Mouse (Mus musculus) neutrophil, adult 5-6 weeks (primary cell): ENCODE measurements around the gene Cand1. TPM values are rescaled to one million over a fixed set of nuclear protein-coding genes. Genes with fewer than 3 reads are reported as not detected.

Experiments
- ATAC-seq: fragments of 151-379, 151-347 bp; 2 replicates; pipeline ENCODE4 v1.8.0; 2017; ENCODE audit warnings: mild to moderate bottlenecking, moderate TSS enrichment; ENCODE audit not compliant: insufficient number of reproducible peaks, poor library complexity, low FRiP score, severe bottlenecking; ENCODE audit errors: extremely low read depth
- total RNA-seq: library from RNA; stranded (forward); fragments of 200-1000 nt; gene quantifications from 2 replicates; pipeline ENCODE4 v1.2.3, GENCODE M21; 2017

Gene Cand1
- total RNA-seq = 26.8 and 28.5 TPM in 2 replicates

DNA sequence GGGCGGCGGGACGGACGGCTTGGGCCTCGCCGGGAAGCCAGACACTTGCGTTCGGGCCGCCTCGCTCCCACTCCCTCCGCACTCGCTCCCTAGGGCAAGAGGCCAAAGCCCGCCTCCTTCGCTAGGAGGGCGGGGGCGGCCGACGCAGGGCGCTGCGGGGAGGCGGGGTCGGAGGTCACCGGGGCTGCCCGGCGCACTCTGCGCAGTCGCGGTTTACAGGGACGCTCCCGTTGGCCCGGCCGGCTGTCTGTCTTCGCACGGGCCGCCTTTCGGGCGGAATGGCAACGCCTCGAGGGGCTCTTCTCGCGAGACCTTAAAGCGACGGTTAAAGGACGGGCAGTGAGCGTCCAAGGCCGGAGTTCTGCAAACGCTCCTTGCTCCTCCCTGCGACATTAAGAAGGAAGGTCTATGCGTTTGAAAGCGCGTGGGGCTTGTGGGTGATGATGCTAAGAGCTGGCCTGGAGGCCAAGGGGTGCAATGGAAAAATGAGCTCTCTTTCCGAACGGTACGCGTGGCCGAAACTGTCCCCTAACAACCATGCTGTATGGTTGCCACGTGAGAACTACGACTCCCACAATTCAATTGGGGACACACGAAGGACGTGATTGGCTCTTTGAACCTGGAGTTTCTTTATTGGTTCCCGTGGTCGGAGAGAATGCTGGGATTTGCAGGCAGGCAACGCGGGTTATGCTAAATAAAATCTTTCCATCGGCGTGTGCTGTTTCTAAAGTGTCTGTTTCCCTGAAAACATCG is at the start of gene Cand1:
Cand1 (minus strand) TSS at position 87 of the 753 bp plus-strand sequence.
- ATAC-seq = peak; percentile 91

DNA sequence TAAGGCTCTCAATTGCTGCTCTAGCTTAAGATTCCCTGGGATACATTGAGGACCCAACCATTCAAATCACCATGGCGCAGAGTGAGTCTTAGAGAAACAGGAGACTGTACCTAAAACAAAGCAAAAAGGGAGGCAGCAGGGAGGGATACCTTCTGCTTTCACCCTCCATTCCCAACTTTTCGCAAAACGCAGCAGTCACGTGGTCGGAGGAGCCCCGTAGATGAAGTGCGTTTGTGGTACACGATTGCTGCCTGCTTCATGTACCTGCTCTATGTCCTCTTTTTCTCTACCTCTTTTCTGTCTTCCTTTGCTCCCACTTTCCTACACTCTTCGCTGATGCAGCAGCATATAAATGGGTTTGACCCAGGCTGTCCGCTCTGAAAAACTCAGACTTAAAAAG is 39.0 kb upstream of the Cand1 start:
- ATAC-seq = no peak

DNA sequence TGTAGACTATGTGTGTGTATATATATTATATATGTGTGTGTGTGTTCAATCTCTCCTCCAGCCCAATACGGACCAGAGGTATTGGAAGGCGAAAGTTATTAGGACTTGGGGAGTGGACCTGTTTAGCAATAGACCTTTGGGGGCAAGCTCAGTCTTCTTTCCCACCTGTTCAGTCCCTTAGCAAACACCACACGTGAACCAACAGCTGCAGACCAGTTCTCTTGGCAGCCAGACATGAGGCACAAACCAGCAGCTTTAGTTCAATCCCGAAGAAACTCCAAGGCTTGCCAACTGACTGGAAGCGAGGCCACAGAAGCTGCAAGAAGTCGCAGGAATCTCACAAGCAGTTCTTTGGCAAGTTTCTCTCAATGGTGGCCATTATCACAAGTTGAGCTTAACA is 34.5 kb upstream of the Cand1 start:
- ATAC-seq = no peak

DNA sequence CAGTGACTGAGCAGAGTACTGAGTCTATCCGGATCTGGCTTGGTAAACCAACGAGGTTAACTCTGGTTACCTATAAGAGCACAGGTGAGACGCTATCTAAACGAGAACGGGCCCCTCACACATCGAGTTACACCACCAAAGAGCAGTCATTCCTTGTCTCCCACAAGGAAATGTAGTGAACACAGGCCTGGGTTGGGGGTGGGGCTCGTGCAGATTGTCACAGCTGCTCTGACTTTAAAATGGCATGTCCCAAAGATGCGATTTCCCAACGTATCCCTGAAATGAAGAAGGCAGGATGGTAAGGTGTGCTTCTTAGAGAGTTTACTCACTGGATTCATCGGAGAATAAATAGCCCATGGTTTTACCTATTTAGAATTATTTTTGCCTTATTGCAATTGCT is 32.7 kb upstream of the Cand1 start:
- ATAC-seq = no peak

DNA sequence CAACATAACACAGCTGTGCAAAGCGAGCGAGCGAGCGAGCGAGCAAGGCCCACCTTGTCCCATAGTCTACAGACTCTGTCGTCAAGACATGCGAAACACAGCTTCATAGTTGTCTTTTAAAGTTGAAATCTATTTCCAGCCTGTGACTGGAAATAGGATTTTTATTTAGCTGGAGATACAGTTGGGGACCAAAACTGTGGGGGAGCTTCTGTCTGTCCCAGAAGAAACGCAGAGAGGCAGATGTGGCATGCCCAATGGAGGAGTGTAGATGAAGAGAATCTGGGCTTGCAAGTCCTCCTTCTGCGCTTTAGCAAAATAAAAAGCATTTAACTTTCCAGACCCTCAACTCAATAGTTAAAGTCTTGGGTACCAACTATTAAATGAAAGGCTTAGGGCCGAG is 32.1 kb upstream of the Cand1 start:
- ATAC-seq = no peak

DNA sequence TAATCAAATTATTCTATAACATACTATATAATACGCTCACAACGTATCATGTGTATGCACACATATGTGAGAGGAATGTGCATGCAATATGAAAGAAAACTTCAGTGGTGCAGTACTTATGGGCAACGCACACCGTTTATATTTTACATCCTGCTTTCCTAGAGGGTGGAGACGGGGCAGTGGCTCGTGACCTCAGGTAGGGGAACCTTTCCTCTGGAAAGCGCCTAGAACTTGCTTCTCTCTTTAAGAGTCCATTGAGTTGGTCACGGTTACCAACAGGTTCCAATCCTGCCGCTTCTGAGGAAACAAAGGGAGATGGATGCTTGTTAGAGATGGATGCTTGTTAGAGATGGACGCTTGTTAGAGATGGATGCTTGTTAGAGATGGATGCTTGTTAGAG is 31.2 kb upstream of the Cand1 start:
- ATAC-seq = no peak

DNA sequence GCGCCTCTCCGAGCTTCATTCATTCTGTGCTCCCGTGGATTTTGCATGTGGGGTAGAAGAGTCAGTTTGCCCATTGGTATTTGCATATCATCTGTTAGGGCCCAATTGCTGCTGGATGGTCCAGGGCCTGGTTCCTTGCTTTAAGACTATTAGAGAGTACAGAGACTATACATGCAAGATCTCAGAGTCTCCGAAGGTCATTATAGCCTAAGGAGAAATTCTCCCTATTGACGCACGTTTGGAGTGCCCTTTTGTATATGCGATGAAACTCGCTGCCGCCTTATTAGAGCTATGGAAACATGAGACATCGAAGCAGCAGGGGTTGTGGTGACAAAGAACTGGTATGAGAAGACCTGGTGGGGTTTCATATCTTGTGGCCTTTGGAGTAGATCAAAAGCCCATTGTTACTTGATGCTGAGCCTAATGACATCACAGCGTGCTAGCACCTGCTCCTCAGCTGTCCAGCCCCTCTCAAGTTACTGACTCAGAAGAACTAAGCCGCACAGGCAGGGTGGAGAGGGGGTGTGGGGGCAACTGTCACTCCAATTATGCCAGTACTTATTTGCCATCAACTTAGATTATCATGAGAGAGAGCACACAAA is 30.6 kb upstream of the Cand1 start:
- no peak for ATAC-seq

DNA sequence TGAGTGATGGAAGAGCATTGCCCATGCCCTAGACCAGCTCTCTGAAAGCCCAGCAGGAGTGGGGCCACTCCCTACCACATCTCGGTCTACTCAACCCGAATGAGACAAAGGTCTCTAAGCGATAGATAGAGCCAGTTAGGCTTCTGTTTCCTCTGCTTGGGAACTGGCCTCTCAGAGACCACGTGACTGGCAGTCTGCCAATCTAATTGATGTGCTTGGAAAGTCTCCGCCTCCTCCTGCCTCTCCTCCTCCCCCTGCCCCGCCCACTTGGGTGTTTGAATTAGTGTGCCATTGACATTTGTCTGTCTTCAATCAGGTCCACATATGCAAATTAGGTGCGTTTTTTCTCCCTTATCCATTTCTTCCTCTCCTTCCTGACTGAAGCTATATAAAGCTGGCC is 24.9 kb upstream of the Cand1 start:
- no peak for ATAC-seq

DNA sequence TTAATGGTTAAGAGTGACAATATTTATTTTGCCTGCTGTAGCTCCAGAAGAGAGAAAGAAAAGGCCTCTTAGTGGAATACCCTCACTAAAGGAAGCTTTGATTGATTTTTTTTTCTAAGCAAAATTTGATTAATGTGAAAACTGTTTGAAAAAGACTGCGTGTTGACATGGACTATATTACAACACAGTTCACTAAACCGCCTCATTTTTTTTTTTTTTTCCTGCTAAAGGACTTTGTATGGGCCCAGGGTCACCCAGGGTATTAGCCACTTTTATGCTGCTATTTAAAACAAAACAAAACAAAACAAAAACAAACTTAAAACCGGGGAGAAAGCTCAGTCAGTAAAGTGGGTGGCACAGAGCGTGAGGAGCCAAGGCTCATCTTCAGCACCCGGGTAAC is 23.0 kb upstream of the Cand1 start:
- no peak for ATAC-seq

DNA sequence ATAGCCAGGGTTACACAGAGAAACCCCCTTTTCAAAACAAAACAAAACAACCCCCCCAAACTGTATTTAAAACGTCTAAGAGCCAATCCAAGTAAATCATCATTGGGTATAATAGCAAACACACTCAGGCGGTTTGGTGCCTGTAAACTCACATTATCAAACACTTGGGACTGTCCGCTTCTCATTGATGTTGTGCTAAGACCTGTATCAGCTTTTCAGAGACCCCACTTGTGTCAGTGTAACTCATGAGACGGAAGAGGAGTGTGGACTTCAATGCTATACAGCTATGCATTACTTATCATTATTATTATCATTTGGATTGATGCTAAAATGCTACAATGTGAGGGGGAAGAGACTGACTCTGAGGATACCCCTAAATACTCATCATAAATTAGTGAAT is 18.0 kb upstream of the Cand1 start:
- no peak for ATAC-seq

DNA sequence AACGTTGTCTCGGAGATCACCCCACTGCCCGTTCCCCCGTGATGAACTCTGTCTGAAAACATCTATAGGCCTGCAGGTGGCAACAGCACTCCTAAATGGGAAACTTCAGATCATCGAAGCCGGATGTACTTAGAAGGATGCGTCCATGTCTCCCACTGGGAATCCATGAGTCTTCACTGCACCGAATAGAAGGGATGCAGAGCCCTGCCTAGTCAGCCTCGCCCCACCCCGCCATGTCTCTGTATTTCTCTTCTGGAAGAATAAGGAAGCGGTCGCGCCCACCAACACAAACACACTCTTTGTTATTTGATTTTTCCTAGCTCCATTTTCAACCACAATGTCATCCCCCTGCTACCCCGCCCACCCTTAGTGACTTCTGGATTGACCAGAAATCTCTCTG is 4.3 kb upstream of the Cand1 start:
- ATAC-seq = no peak

DNA sequence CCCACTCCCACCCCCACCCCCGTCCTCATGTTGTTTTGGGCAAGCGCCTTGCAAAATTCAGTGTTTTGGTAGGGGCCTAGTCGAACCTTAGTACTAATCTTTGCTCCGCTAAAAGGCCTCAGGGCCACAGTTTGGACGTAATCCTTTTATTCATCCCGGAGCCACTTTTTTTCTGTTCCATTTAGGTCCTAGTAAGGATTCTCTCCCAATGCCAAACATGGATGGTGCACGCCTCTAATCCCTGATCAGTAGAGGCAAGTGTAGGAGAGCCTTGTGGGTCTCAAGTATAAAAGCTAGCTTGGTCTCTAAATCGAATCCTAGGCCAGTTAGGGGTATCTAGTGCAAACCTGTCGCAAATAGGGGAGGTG is 851 bp upstream of the Cand1 start:
- no peak for ATAC-seq

DNA sequence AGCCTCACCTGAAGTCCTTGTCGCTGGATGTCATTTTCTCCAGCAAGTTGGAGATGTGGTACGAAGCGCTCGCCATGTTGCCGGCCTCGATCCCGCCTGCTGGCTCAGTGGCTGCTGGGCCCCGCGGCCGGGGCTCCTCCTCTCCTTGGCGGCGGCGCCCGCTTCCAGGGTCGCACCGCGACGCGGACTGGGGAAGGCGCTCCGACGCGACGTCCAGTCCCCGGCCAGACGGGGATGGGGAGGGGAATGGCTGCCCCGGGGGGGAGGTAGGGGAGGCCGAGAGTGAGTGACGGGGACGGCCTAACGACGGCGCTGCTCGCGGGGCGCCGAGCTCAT is 254 bp downstream of the Cand1 start:
- ATAC-seq = no peak

DNA sequence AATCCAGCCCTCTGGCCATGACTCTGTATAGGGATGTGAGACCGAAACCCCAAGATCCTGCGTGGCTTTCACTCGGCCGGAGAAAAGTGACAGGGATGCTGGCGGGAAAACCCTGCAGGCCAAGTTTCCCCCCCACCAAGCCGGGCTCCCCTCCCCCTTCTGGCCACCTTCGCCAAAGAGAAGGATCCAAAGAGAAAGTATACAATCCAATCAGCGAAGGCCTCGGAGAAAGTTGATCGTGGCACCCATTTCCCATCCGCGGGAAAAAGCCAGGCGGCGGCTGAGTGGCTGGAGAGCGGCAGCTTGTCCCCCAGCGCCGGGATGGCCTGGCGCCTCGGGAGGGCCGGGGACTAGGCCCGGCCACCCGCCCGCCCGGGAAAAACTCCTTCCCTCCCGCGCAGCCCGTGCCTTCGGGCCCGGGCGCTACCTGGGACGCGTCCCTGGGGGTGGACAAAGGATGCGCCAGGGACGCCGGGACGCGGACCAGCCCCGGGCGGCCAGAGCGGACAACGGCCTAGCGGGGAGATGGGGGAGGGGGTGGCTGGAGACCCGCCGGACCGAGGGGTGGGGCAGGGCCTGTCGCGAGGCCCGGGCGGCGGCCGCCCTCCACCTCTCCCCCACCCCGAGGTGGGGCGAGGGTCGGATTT is 747 bp downstream of the Cand1 start:
- ATAC-seq = no peak

DNA sequence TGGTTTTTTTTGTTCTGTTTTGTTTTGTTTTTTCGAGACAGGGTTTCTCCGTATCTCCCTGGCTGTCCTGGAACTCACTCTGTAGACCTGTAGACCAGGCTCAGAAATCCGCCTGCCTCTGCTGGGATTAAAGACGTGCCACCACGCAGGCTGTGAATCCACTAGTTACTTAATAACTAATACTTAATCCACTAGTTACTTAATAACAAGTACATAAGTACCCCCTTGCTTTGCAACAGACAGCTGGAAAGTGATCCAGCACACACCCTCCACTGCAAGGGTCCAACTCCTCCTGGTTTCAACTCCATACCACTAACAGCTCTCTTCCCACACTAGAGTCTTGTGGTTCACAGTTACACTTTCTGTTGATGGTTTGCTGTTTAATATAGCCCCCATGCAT is 8.3 kb downstream of the Cand1 start:
- ATAC-seq = no peak

DNA sequence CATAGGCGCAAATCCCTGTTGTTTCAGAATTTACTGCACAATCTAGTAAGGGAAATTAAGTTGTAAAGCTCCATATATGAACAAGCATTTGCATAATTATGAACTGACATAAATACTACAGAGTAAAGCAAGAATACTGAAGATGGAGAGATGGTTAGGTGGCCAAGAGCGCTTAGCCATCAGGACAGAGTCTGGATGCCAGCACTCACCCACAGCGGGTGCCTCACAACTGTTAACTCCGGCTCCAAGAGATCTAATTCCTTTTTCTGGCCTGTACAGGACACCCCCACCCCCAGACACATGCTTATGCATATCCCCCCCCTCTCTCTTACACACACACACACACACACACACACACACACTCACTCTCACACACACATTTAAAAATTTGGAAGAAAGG is 9.2 kb downstream of the Cand1 start:
- ATAC-seq = no peak

DNA sequence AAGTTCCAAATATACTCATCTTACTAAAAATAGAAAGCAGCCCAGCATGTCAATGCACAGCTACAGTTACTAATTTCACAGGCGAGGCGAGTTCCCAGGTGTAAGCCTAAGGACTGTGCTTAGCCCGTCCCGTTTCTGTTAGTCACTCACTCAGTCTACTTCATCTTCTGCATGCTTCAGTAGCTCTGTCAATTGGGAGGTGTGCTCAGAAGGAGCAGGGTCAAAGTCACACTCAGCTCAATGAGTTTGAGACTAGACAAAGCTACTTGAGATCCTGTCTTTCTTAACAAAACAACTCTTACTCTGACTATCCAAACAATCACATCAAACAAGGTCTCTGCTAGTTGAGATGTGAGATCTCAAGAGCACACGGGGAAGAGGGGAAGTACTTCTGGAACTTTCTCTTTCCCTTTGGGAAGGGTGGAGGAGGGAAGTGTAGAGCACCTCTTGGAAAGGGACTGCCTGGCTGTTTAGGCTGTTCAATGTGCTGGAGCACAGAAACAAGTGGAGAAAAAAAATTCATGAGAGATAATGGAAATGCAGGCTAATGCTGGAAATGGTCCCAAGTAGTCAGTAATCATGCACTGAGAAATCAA is 9.7 kb downstream of the Cand1 start:
- ATAC-seq = no peak

DNA sequence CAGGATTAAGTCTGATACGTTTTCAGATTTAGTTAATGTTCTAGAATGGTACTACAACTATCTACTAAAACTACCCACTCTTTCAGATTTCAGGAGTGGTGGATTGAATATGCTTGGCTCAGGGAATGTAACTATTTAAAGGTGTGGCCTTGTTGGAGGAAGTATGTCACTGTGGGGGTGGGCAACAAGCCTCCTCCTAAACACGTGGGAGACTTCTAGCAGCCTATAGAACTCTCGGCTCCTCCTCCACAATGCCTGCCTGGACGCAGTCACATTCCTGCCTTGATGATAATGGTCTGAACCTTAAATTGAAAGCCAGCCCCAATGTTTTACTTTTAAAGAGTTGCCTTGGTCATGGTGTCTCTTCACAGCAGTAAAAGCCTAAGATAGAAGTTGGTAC is 16.2 kb downstream of the Cand1 start:
- ATAC-seq = no peak

DNA sequence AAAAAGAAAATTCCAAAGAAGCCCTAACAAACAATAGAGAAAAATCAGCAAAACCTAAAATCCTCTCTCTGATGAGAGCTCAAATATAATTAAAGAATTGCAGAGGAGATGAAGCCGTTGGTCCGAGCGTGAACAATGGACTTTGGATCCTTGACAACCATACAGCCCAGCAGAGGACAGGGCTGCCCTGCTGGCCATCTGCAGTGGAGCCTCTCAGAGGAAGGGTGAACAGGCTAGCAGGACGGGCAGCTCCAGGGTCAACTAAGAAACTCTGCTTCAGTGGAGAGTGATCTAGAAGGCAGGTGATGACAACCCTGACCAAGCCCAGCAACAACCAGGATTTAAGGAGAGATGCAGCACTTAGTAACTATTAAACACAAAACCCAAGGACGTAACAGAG is 18.2 kb downstream of the Cand1 start:
- ATAC-seq = no peak

DNA sequence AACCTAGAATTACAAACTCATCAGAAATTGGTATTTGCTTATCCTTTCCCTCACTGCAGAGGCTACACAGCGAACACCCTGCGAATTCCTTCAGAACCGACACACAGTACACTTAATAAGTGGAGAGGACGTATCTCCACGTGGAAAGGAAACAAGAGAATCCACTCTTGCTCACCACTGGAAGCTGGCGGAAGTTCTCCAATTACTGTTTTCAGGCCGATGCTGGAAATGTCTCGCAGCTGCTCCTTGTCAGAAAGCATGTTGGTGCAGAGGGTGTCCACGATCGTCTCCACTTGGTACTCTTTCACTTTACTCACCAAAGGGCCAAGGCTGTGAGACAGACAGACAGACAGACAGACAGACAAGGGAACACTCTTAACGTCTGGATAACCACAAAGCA is 20.4 kb downstream of the Cand1 start:
- no peak for ATAC-seq
